Mouse (Mus musculus) liver, postnatal 0 days (tissue): ENCODE results near the gene Tomm20.

Experiments used
- CTCF ChIP-seq: sonication (generic); IDR thresholded peaks from 2 replicates; pipeline ENCODE4 v1.5.1; 2016; ENCODE audit warnings: antibody characterized with exemption, low read depth
- EP300 ChIP-seq: IDR thresholded peaks from 2 replicates; pipeline ENCODE4 v1.6.1; 2016; ENCODE audit warnings: antibody characterized with exemption, low read depth, mild to moderate bottlenecking

GRCm38 (mm10) chr8:126972649-126973048, 27.0 kb upstream of the Tomm20 start:
- TF ChIP-seq CTCF (no peak), EP300 (no peak)
